Mouse (Mus musculus): Measurements from ENCODE around the gene Olfr1087. TPM values are rescaled to one million over a fixed set of nuclear protein-coding genes. Genes with fewer than 3 reads are reported as not detected.
"Not testable (repeated sequence)": the region's sequence is repeated elsewhere in the genome, so short reads cannot be mapped to it uniquely, and the experiment has no call there.

Olfr1087 gene
- not detected in 2 replicates for polyA plus RNA-seq (2016; fragmentation: Nextera tagmentation; extraction: Ambion mirVana)

- Histone ChIP-seq H3K27ac (ENCODE audit: poor library complexity, severe bottlenecking) (no peak within 1 kb of the TSS), H3K4me3 (no peak within 1 kb of the TSS), H3K9ac (no peak within 1 kb of the TSS), H3K4me2 (no peak within 1 kb of the TSS), H3K27me3 (replicated peaks) (no peaks in the 10 kb centered on the region), H3K36me3 (no peaks in the 10 kb centered on the region), H3K9me3 (replicated peaks) (no peaks in the 10 kb centered on the region), H3K4me1 (replicated peaks) (no peaks in the 10 kb centered on the region)
- no peak for ATAC-seq (ENCODE audit: insufficient number of reproducible peaks, low FRiP score)
These were observed at the start of gene Olfr1087 for GRCm38 (mm10) chr2:86698295-86698694. Olfr1087 (minus strand) TSS chr2:86698395.

GRCm38 (mm10) chr2:86733601-86734000 is 35.4 kb upstream of the Olfr1087 start, which contains the start of gene Olfr1089:
Olfr1089 (minus strand) TSS chr2:86733701.
- no peak for ATAC-seq (ENCODE audit: insufficient number of reproducible peaks, low FRiP score)

GRCm38 (mm10) chr2:86679992-86680391 is 18.2 kb downstream of the Olfr1087 start, which contains the start of gene Olfr1086:
Olfr1086 (minus strand) TSS chr2:86680092.
- H3K27ac ChIP-seq (ENCODE audit: poor library complexity, severe bottlenecking), result no peak within 1 kb of the TSS
- H3K4me3 ChIP-seq, result no peak within 1 kb of the TSS
- H3K4me1 ChIP-seq (replicated peaks), result no peaks in the 10 kb centered on the region
- ATAC-seq (ENCODE audit: insufficient number of reproducible peaks, low FRiP score), result no peak
- H3K9me3 ChIP-seq (replicated peaks), result no peaks in the 10 kb centered on the region
- H3K27me3 ChIP-seq (replicated peaks), result no peaks in the 10 kb centered on the region
- no peak within 1 kb of the TSS for H3K4me2 ChIP-seq
- H3K9ac ChIP-seq, result no peak within 1 kb of the TSS
- 76% methylated on average over 2 of the region's 2 CpGs for WGBS
- H3K36me3 ChIP-seq, result no peaks in the 10 kb centered on the region

More at GRCm38 (mm10) chr2:86733601-86734000, 35.4 kb upstream of the Olfr1087 start, which contains the start of gene Olfr1089:
- Histone ChIP-seq H3K4me3 (no peak within 1 kb of the TSS), H3K27me3 (replicated peaks) (no peaks in the 10 kb centered on the region), H3K4me1 (replicated peaks) (no peaks in the 10 kb centered on the region), H3K9me3 (replicated peaks) (no peaks in the 10 kb centered on the region), H3K4me2 (no peak within 1 kb of the TSS), H3K36me3 (no peaks in the 10 kb centered on the region), H3K9ac (no peak within 1 kb of the TSS), H3K27ac (ENCODE audit: poor library complexity, severe bottlenecking) (no peak within 1 kb of the TSS)

GRCm38 (mm10) chr2:86661919-86662318 is 36.3 kb downstream of the Olfr1087 start, which contains the start of gene Olfr1085:
Olfr1085 (minus strand) TSS chr2:86662019.
- ATAC-seq (ENCODE audit: insufficient number of reproducible peaks, low FRiP score), result no peak
- Histone ChIP-seq H3K4me1 (replicated peaks) (no peaks in the 10 kb centered on the region), H3K36me3 (no peaks in the 10 kb centered on the region), H3K9me3 (replicated peaks) (no peaks in the 10 kb centered on the region), H3K9ac (no peak within 1 kb of the TSS), H3K4me3 (no peak within 1 kb of the TSS), H3K27me3 (replicated peaks) (no peaks in the 10 kb centered on the region), H3K27ac (ENCODE audit: poor library complexity, severe bottlenecking) (no peak within 1 kb of the TSS), H3K4me2 (no peak within 1 kb of the TSS)
- WGBS, result 25% methylated on average over 1 of the region's 1 CpGs

GRCm38 (mm10) chr2:86639625-86640024 is 58.6 kb downstream of the Olfr1087 start, which contains the start of gene Olfr1084:
Olfr1084 (minus strand) TSS chr2:86639725.
- not testable (repeated sequence) for H3K4me2 ChIP-seq; H3K9me3 ChIP-seq (replicated peaks); ATAC-seq (ENCODE audit: insufficient number of reproducible peaks, low FRiP score); H3K4me1 ChIP-seq (replicated peaks); H3K27ac ChIP-seq (ENCODE audit: poor library complexity, severe bottlenecking); H3K36me3 ChIP-seq; H3K4me3 ChIP-seq; H3K9ac ChIP-seq; H3K27me3 ChIP-seq (replicated peaks)
- WGBS, result 70% methylated on average over 1 of the region's 1 CpGs

Other genes starting within 250 kb of the Olfr1087 start
- not detected in 2 replicates for gene Olfr1065, start 247.8 kb downstream of the Olfr1087 start, polyA plus RNA-seq (2016; fragmentation: Nextera tagmentation; extraction: Ambion mirVana)
- gene Olfr1066, start 242.1 kb downstream of the Olfr1087 start, polyA plus RNA-seq (2016; fragmentation: Nextera tagmentation; extraction: Ambion mirVana), result not detected in 2 replicates
- gene Olfr228, start 211.0 kb downstream of the Olfr1087 start, polyA plus RNA-seq (2016; fragmentation: Nextera tagmentation; extraction: Ambion mirVana), result not detected in 2 replicates
- gene Olfr1076, start 189.9 kb downstream of the Olfr1087 start, polyA plus RNA-seq (2016; fragmentation: Nextera tagmentation; extraction: Ambion mirVana), result not detected in 2 replicates
- not detected in 2 replicates for gene Olfr1079, start 155.9 kb downstream of the Olfr1087 start, polyA plus RNA-seq (2016; fragmentation: Nextera tagmentation; extraction: Ambion mirVana)
- gene Olfr1080, start 140.2 kb downstream of the Olfr1087 start, polyA plus RNA-seq (2016; fragmentation: Nextera tagmentation; extraction: Ambion mirVana), result not detected in 2 replicates
- not detected in 2 replicates for gene Olfr1082, start 99.4 kb downstream of the Olfr1087 start, polyA plus RNA-seq (2016; fragmentation: Nextera tagmentation; extraction: Ambion mirVana)
- not detected in 2 replicates for gene Olfr1084, start 58.7 kb downstream of the Olfr1087 start, polyA plus RNA-seq (2016; fragmentation: Nextera tagmentation; extraction: Ambion mirVana)
- gene Olfr1085, start 36.4 kb downstream of the Olfr1087 start, polyA plus RNA-seq (2016; fragmentation: Nextera tagmentation; extraction: Ambion mirVana), result not detected in 2 replicates
- gene Olfr1086, start 18.3 kb downstream of the Olfr1087 start, polyA plus RNA-seq (2016; fragmentation: Nextera tagmentation; extraction: Ambion mirVana), result not detected in 2 replicates
- not detected in 2 replicates for gene Olfr1089, start 35.3 kb upstream of the Olfr1087 start, polyA plus RNA-seq (2016; fragmentation: Nextera tagmentation; extraction: Ambion mirVana)
- not detected in 2 replicates for gene Olfr1090, start 60.6 kb upstream of the Olfr1087 start, polyA plus RNA-seq (2016; fragmentation: Nextera tagmentation; extraction: Ambion mirVana)
- not detected in 2 replicates for gene Olfr1093, start 84.1 kb upstream of the Olfr1087 start, polyA plus RNA-seq (2016; fragmentation: Nextera tagmentation; extraction: Ambion mirVana)
- gene Olfr141, start 111.6 kb upstream of the Olfr1087 start, polyA plus RNA-seq (2016; fragmentation: Nextera tagmentation; extraction: Ambion mirVana), result not detected in 2 replicates
- gene Olfr1094, start 126.3 kb upstream of the Olfr1087 start, polyA plus RNA-seq (2016; fragmentation: Nextera tagmentation; extraction: Ambion mirVana), result not detected in 2 replicates
- not detected in 2 replicates for gene Olfr1095, start 153.3 kb upstream of the Olfr1087 start, polyA plus RNA-seq (2016; fragmentation: Nextera tagmentation; extraction: Ambion mirVana)
- gene Gm13723, start 176.4 kb upstream of the Olfr1087 start, polyA plus RNA-seq (2016; fragmentation: Nextera tagmentation; extraction: Ambion mirVana), result not detected in 2 replicates
- not detected in 2 replicates for gene Olfr1097, start 193.8 kb upstream of the Olfr1087 start, polyA plus RNA-seq (2016; fragmentation: Nextera tagmentation; extraction: Ambion mirVana)
- gene Olfr1098, start 226.2 kb upstream of the Olfr1087 start, polyA plus RNA-seq (2016; fragmentation: Nextera tagmentation; extraction: Ambion mirVana), result not detected in 2 replicates